Mouse (Mus musculus): ENCODE measurements around the gene Trim50. TPM values are rescaled to one million over a fixed set of nuclear protein-coding genes. Genes with fewer than 3 reads are reported as not detected.
A peak's percentile ranks its signal among the peaks of the same experiment; 100 is the strongest.

Gene Trim50
- polyA plus RNA-seq, 1 experiment from 2014 or later: not detected

DNA sequence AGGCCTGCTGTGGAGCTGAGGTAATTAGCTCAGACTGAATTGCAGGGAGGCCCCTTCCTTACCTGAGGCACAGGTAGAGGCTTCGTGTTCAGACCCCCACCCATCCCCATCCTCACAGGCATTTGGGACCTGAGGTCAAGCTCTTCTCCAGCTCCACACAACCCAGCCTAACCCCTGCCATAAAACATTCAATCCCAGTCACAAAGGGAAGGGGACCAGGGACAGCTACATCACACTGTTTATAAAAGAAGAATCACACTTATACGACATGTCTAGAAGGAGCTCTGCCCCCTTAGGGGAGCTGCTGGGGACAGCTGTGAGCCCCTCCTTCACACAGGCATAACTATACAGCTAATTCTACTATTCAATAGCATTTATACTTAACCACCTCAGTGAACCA lies 23.2 kb downstream of the Trim50 start:
- Histone ChIP-seq H3K4me3 (ENCODE audit: low read length) (no peak overlapping the region), H3K4me2 (ENCODE audit: low read length) (no peak overlapping the region), H3K9ac (ENCODE audit: low read depth, low read length) (no peak overlapping the region), H3K36me3 (ENCODE audit: control insufficient read depth, insufficient read depth, low read length) (peaks cover 70% of the 10 kb centered on the region), H3K9me3 (ENCODE audit: control insufficient read depth, low read length) (no peaks in the 10 kb centered on the region), H3K27ac (ENCODE audit: low read depth, low read length) (no peak overlapping the region), H3K27me3 (replicated peaks; ENCODE audit: control insufficient read depth, insufficient read depth, low read length) (no peaks in the 10 kb centered on the region), H3K4me1 (ENCODE audit: control insufficient read depth, insufficient read depth, low read depth, low read length) (no peaks in the 10 kb centered on the region)
- no peak for ATAC-seq
- WGBS: 74% methylated on average over 2 of the region's 2 CpGs

DNA sequence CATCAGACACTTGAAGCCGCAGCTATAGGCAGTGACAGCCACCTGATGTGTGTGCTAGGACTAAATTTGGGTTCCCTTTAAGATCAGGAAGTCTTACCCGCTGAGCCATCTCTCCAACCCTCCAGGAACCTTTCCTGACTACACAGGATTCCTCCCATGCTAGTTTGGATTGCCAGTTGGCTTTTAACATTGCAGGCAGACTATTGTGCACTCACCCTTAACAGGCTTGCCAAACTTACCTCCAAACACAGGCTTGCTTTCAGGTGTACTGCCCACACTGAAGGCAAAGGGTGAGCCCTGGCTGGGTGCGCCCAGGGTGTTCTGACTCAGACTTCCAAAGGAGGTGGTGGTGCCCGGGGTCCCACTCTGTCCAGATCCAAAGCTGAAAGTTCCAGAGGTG lies 27.6 kb downstream of the Trim50 start:
- Histone ChIP-seq H3K4me2 (ENCODE audit: low read length) (no peak overlapping the region), H3K27ac (ENCODE audit: low read depth, low read length) (no peak overlapping the region), H3K9me3 (ENCODE audit: control insufficient read depth, low read length) (no peaks in the 10 kb centered on the region), H3K36me3 (ENCODE audit: control insufficient read depth, insufficient read depth, low read length) (peaks cover 80% of the 10 kb centered on the region), H3K27me3 (replicated peaks; ENCODE audit: control insufficient read depth, insufficient read depth, low read length) (no peaks in the 10 kb centered on the region), H3K4me3 (ENCODE audit: low read length) (no peak overlapping the region), H3K4me1 (ENCODE audit: control insufficient read depth, insufficient read depth, low read depth, low read length) (no peaks in the 10 kb centered on the region), H3K9ac (ENCODE audit: low read depth, low read length) (no peak overlapping the region)
- whole genome bisulfite sequencing: 93% methylated on average over 4 of the region's 4 CpGs
- ATAC-seq: no peak

DNA sequence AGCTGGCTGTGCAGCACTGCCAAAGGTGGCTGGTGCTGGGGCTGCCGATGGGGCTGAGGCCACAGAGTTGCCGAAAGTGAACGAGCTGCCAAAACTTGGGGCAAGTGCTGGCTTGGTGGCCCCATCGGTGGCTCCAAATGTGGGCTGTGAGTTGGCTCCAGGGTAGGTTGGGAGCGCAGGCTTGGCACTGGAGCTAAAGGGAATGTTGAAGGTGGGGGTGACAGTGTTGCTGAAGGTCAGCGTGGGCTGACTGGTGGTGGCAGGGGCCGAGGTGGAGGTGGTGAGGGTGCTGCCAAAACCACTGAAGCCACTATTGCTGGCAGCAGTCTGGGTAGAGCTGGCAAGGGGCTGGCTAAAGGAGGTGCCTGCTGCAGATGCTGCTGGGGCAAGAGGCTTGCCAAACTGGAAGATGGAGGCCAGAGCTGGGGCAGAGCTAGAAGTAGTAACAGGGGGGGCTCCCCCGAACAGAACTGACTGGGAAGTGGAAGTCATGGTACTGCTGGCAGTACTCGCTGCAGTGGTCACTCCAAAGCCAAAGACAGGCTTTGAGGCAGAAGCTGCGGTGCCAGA lies 28.3 kb downstream of the Trim50 start:
- no peak overlapping the region for H3K27ac ChIP-seq (ENCODE audit: low read depth, low read length)
- H3K9ac ChIP-seq (ENCODE audit: low read depth, low read length): no peak overlapping the region
- no peaks in the 10 kb centered on the region for H3K27me3 ChIP-seq (replicated peaks; ENCODE audit: control insufficient read depth, insufficient read depth, low read length)
- no peak overlapping the region for H3K4me2 ChIP-seq (ENCODE audit: low read length)
- 92% methylated on average over 10 of the region's 10 CpGs for WGBS
- peaks cover 74% of the 10 kb centered on the region for H3K36me3 ChIP-seq (ENCODE audit: control insufficient read depth, insufficient read depth, low read length)
- no peak overlapping the region for H3K4me3 ChIP-seq (ENCODE audit: low read length)
- no peaks in the 10 kb centered on the region for H3K9me3 ChIP-seq (ENCODE audit: control insufficient read depth, low read length)
- ATAC-seq: no peak
- H3K4me1 ChIP-seq (ENCODE audit: control insufficient read depth, insufficient read depth, low read depth, low read length): no peaks in the 10 kb centered on the region

DNA sequence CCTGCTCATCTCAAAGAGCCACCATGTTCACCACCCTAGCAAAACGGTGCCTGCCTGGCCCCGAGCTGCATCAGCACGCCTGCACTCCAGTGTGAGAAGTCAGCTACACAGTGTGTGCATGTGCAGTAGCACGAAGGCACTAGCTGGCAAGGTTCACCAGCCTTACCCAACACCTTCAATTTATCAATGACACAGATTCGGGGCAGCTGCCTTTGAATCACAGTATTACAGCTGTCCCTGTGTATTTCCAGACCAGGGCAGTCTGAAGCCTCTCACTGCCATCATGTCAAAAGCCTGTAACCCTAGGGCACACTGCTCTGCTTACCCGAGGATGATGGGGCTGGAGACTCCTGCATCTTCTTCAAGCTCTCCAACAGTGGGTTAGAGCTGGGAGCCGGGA lies 29.7 kb downstream of the Trim50 start:
- Histone ChIP-seq H3K4me2 (ENCODE audit: low read length) (no peak overlapping the region), H3K36me3 (ENCODE audit: control insufficient read depth, insufficient read depth, low read length) (peaks cover 78% of the 10 kb centered on the region), H3K9ac (ENCODE audit: low read depth, low read length) (no peak overlapping the region), H3K27ac (ENCODE audit: low read depth, low read length) (no peak overlapping the region), H3K4me1 (ENCODE audit: control insufficient read depth, insufficient read depth, low read depth, low read length) (no peaks in the 10 kb centered on the region), H3K27me3 (replicated peaks; ENCODE audit: control insufficient read depth, insufficient read depth, low read length) (no peaks in the 10 kb centered on the region), H3K9me3 (ENCODE audit: control insufficient read depth, low read length) (no peaks in the 10 kb centered on the region), H3K4me3 (ENCODE audit: low read length) (no peak overlapping the region)
- 92% methylated on average over 7 of the region's 7 CpGs for WGBS
- no peak for ATAC-seq

DNA sequence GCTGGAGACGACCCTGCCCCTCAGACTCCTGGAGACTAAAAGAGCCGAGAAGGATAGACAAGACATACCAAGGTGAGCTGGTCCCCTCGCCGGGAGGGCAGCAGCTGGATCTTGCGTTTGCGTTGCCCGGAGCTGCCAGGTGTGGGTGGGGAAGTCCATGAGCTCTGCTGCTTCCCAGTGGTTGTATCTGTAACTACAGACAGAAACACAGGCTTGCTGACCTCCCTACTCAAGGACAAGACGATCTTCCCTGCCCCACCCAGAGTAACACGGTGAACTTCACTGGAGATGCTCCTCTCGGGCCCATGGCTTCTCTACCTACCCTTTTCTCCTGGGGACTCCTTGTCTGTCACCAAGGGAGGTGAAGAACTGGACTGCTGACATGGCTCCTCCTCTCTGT lies 30.7 kb downstream of the Trim50 start:
- no peak for ATAC-seq
- Histone ChIP-seq H3K27ac (ENCODE audit: low read depth, low read length) (no peak overlapping the region), H3K36me3 (ENCODE audit: control insufficient read depth, insufficient read depth, low read length) (peaks cover 72% of the 10 kb centered on the region), H3K4me2 (ENCODE audit: low read length) (no peak overlapping the region), H3K27me3 (replicated peaks; ENCODE audit: control insufficient read depth, insufficient read depth, low read length) (no peaks in the 10 kb centered on the region), H3K9me3 (ENCODE audit: control insufficient read depth, low read length) (no peaks in the 10 kb centered on the region), H3K4me1 (ENCODE audit: control insufficient read depth, insufficient read depth, low read depth, low read length) (no peaks in the 10 kb centered on the region), H3K4me3 (ENCODE audit: low read length) (no peak overlapping the region), H3K9ac (ENCODE audit: low read depth, low read length) (no peak overlapping the region)
- WGBS: 85% methylated on average over 10 of the region's 10 CpGs

DNA sequence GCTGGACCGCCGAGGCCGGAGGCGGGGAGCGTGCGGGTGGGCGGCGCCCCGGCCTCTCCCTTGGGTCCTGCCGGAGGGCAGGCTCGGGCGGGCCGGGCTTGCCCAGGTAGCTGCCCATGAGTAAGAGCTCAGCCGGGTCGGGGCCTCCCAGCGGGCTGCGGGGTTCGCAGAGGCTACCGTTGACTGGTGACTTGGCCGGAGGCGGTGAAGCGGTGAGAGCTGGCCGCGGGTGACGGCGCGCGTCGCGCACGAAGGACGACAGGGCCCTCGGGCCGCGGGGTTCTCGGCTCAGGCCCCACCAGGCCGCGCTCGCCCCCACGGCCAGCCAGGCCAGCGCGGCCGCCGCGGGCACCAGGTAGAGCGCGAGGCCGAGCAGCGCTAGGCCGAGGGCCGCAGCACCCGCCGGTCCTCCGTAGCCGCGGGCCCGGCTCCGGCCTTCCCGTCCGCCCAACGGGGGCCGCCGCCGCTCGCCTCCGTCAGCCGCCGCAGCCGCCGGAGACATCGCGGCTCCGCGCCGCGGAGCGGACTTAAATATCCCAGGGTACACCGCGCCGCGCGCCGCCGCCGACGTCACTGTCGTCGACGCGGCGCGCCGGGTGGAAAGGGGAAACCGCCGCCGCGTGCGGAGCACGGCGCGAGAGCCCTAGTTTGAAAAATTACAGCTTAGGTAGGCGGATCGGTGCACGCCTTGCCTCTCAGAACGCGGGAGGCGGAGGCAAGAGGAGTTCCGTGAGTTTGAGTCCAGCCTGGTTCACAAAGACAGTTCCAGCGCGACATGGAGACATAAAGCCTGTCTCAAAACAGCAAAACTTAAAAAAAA lies 41.1 kb downstream of the Trim50 start, which contains the start of gene Pom121:
Pom121 (minus strand) TSS at position 543 of the 820 bp plus-strand sequence.
- peak within 1 kb of the TSS; percentile 99 for H3K4me3 ChIP-seq (ENCODE audit: low read length)
- peak within 1 kb of the TSS; percentile 84 for H3K27ac ChIP-seq (ENCODE audit: low read depth, low read length)
- H3K4me2 ChIP-seq (ENCODE audit: low read length): peak within 1 kb of the TSS; percentile 89
- H3K36me3 ChIP-seq (ENCODE audit: control insufficient read depth, insufficient read depth, low read length): peaks cover 18% of the 10 kb centered on the region
- H3K4me1 ChIP-seq (ENCODE audit: control insufficient read depth, insufficient read depth, low read depth, low read length): peaks cover 17% of the 10 kb centered on the region
- under 1% methylated on average over 43 of the region's 110 CpGs for WGBS
- H3K9me3 ChIP-seq (ENCODE audit: control insufficient read depth, low read length): no peaks in the 10 kb centered on the region
- peak within 1 kb of the TSS; percentile 98 for H3K9ac ChIP-seq (ENCODE audit: low read depth, low read length)
- 0 out of 2 replicates have a peak, but pooled peaks cover 1% of the 10 kb centered on the region for H3K27me3 ChIP-seq (replicated peaks; ENCODE audit: control insufficient read depth, insufficient read depth, low read length)
- ATAC-seq: peak; percentile 94

DNA sequence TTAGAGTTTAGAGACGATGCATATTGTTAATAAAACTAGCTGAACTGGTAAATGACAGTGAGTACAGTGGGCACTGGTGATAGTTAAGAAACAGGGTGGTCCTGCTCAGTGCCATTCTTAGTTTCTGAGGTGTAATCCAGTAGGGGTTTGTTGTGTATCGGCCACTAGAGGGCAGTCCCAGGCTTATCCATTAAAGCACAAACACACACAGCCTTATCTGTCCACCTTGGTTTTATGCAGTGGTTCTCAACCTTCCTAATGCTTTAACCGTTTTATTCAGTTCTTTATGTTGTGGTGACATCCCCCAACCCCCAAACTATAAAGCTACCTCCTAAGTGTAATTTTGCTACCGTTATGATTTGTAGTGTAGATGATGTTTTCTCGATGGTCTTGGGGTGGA lies 42.7 kb downstream of the Trim50 start:
- 57% methylated on average over 5 of the region's 5 CpGs for WGBS
- peaks cover 17% of the 10 kb centered on the region for H3K4me1 ChIP-seq (ENCODE audit: control insufficient read depth, insufficient read depth, low read depth, low read length)
- H3K9me3 ChIP-seq (ENCODE audit: control insufficient read depth, low read length): no peaks in the 10 kb centered on the region
- no peak overlapping the region for H3K4me3 ChIP-seq (ENCODE audit: low read length)
- H3K27ac ChIP-seq (ENCODE audit: low read depth, low read length): no peak overlapping the region
- peaks cover 10% of the 10 kb centered on the region for H3K36me3 ChIP-seq (ENCODE audit: control insufficient read depth, insufficient read depth, low read length)
- ATAC-seq: no peak
- H3K9ac ChIP-seq (ENCODE audit: low read depth, low read length): no peak overlapping the region
- H3K27me3 ChIP-seq (replicated peaks; ENCODE audit: control insufficient read depth, insufficient read depth, low read length): 0 out of 2 replicates have a peak, but pooled peaks cover 2% of the 10 kb centered on the region
- no peak overlapping the region for H3K4me2 ChIP-seq (ENCODE audit: low read length)

DNA sequence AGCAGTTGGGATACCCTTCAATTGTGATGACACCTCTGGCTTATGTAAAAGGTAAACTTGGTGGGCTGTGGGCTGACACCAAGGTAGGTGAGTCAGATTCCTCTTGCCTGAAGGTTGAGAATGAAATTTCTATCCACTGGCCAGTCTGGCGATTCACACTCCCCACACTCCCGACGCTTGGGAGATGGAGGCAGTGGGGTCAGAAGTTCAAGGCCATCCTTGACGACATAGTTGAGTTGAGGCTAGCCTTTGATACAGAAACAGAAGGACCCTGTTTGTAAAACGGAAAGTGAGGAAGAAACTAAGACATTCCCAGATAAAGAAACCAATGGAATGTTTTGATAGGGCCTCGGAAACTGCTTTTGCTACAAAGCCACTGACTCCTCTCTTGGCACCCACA lies 46.3 kb downstream of the Trim50 start:
- H3K27ac ChIP-seq (ENCODE audit: low read depth, low read length): no peak overlapping the region
- 0 out of 2 replicates have a peak, but pooled peaks cover 2% of the 10 kb centered on the region for H3K27me3 ChIP-seq (replicated peaks; ENCODE audit: control insufficient read depth, insufficient read depth, low read length)
- H3K36me3 ChIP-seq (ENCODE audit: control insufficient read depth, insufficient read depth, low read length): no peaks in the 10 kb centered on the region
- no peak overlapping the region for H3K9ac ChIP-seq (ENCODE audit: low read depth, low read length)
- ATAC-seq: no peak
- H3K4me3 ChIP-seq (ENCODE audit: low read length): no peak overlapping the region
- no peak overlapping the region for H3K4me2 ChIP-seq (ENCODE audit: low read length)
- H3K4me1 ChIP-seq (ENCODE audit: control insufficient read depth, insufficient read depth, low read depth, low read length): peaks cover 3% of the 10 kb centered on the region
- WGBS: 71% methylated on average over 6 of the region's 6 CpGs
- H3K9me3 ChIP-seq (ENCODE audit: control insufficient read depth, low read length): no peaks in the 10 kb centered on the region

DNA sequence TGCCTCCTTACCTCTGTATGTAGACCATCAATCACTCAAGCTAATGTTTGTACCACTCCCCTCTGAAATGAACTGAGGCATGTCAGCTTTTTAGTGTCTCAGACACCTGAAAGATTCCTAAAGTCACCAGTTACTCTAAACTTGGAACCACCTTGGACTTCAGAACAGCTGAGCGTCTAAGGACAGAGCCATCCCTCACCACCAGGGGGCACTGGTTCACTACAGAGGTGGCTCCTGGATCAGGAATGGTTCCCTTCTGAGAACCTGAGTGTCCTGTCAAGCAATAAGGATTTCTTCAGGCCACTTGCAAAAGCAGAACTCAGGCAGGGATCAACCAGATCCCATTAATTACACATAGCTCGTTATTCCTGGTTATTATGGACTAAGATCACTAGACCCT lies 47.1 kb downstream of the Trim50 start:
- no peak overlapping the region for H3K4me2 ChIP-seq (ENCODE audit: low read length)
- H3K4me1 ChIP-seq (ENCODE audit: control insufficient read depth, insufficient read depth, low read depth, low read length): no peaks in the 10 kb centered on the region
- H3K9me3 ChIP-seq (ENCODE audit: control insufficient read depth, low read length): no peaks in the 10 kb centered on the region
- 0 out of 2 replicates have a peak, but pooled peaks cover 2% of the 10 kb centered on the region for H3K27me3 ChIP-seq (replicated peaks; ENCODE audit: control insufficient read depth, insufficient read depth, low read length)
- no peak overlapping the region for H3K9ac ChIP-seq (ENCODE audit: low read depth, low read length)
- H3K4me3 ChIP-seq (ENCODE audit: low read length): no peak overlapping the region
- H3K27ac ChIP-seq (ENCODE audit: low read depth, low read length): no peak overlapping the region
- no peaks in the 10 kb centered on the region for H3K36me3 ChIP-seq (ENCODE audit: control insufficient read depth, insufficient read depth, low read length)
- 0 out of 2 replicates have a peak, but pooled peaks have one; percentile 66 for ATAC-seq
- 3% methylated on average over 2 of the region's 2 CpGs for WGBS

Data from hindbrain, embryonic 16.5 days (tissue).